Mouse (Mus musculus): ENCODE measurements around the gene Pon3.

Pon3 gene

DNA sequence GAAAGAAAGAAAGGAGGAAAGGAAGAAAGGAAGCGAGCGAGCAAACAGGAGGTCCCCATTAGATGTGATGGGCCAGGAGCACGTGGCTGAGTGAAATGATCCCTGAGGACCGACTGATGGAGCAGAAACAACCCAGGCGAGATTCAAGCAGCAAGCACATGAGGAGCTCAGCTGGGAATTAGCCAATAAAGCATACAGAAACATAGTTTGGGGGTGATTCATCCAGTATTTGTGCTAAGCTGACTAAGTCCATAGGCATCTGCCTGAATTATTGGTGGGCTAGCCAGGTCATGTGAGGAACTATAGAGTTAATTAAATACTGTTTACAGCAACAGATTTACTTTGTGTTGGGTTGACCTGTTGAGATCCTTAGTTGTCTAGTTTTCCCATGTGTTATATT, 75.4 kb downstream of the Pon3 start:
- 84% methylated on average over 5 of the region's 5 CpGs for WGBS

DNA sequence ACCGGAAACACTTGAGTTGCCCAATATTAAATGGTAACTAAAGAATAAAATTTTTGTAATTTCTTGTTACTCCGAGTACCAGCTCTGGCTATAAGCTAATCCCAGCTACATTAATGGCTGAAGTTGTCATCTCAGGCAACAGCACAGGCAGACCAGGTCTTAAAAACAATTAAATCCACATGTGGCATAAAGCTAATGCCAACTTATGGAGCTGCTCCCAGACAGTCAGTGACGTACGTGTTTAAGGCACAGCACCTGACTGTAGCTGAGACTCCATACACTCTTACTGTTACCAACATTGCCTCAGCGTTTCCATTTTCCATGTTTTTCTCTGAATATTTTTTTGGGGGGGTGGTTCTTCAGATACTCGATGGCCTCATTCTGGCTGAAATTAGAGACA, 76.9 kb downstream of the Pon3 start:
- WGBS, result 91% methylated on average over 6 of the region's 6 CpGs

DNA sequence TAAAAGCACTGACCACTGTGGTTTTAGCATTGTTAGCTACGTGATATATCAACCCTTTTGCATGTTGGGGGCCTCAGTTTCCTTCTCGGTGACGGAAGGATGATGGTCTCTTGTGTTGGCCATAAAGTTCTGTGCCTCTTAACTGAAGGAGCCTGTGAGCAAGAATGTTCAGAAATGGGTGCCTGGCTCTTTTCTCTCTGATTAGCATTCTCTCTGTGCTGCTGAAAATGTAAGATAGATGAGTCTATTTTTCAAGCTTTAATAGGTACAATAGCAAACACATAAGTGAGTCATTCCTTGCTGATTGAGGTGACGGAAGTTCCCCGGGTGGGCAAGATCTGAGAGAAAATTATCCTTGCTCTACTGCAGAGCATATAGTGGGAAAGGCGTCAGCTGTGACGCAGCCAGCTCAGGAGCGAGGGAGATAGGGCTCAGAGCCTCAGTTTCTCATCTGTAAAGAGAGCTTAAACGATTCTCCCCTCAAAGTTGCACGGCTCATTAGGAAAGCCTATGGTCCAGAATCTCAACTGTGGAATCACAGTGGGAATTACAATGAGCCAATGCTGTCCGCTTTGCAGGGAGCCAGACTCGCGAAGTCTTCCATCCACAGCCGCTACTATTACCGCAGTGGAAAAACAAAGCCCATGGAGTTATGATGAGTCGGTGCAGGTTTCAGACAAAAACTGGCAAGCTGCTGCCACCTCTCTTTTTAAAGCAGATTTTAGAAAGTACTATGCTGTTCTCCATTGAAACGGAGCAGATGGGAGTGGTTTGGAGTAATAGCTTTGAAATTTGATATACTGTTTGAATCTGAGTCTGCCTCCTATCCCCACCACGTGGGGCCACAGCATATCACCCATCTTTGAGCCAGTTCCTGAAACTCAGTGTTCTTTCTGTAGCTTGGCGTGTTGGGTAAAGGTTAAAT, 77.9 kb downstream of the Pon3 start:
- WGBS, result 27% methylated on average over 19 of the region's 19 CpGs

DNA sequence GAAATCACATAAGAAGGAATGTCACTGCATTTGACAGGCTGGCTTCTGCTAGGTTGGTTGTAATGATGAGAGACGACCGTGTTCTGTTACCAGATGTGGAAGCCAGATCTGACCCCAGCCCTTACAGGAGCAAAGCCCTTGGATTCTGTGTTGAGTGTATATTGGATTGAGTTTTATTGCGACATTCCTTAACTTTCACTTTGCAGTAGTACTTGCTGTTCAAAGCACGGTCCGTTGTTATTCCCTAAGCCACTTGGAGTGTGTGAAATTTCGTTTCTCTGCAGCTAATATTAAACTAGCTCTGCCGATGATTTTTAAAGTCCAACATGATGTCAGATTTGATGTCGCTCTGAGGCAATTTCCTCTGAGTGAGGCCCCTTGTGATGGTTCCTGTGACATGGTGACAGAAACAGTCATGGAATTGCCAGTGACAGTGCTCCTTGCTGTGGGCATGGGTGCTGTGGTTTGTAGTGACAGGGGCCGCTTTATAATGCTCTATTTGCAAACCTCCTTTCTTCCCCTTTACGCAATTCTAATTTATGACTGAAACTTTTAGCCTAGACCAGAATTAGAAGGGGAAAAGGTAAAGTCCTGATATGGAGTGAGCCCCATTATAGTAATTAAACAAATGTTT, 81.8 kb downstream of the Pon3 start:
- WGBS, result 93% methylated on average over 10 of the region's 10 CpGs

DNA sequence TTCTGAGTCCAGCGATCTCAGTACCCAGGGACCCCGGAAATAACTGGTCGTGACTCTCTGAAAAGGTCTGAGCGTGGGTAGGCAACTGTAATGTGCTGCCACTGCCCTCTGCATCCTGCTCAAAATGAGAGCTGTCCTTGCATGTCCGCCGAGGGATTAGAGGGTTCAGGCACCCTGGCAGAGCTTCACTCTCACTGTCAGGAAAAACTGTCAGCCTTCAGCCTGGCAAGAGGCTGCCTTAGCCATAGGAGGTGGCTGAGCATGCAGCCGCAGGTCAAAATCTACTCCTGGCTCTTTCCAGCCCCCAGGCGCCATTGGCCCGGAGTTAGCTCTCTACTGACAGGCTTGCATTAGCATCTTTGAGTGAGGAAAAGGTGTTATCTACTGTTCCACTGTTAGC, 83.5 kb downstream of the Pon3 start:
- WGBS, result 83% methylated on average over 9 of the region's 9 CpGs

DNA sequence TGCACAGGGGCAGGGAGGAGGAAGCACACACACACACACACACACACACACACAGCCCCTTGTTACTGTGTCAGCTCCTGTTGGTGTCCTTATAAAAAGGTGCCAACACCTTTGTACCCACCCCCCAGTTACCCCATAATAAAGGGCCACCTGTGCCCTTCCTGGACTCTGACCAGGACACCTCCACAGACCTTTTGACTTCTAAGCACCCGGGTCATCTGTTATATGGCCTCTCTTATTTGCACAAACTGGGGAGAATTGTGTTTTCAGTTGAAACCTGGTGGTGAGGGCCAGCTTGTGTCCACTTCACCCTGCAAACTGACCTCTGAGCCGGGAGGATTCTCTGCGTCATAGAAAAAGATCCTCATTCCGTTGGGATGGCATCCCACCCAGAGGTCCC, 84.7 kb downstream of the Pon3 start:
- WGBS, result 92% methylated on average over 4 of the region's 4 CpGs

Measured in cerebral cortex, adult 2 months (tissue).